Mouse (Mus musculus) brain, adult 2 months (tissue): ENCODE measurements at regions not wholly inside any gene's neighbourhood (a gene's known extent, or its start where the extent isn't known, plus 50 kb on each side); places are given as distances from the start of the nearest gene placed in this dataset.

Source experiments
- DNase-seq: peaks from one replicate; pipeline ENCODE4 v3.0.0; 2011; ENCODE audit warnings: low read depth, low spot score

DNA sequence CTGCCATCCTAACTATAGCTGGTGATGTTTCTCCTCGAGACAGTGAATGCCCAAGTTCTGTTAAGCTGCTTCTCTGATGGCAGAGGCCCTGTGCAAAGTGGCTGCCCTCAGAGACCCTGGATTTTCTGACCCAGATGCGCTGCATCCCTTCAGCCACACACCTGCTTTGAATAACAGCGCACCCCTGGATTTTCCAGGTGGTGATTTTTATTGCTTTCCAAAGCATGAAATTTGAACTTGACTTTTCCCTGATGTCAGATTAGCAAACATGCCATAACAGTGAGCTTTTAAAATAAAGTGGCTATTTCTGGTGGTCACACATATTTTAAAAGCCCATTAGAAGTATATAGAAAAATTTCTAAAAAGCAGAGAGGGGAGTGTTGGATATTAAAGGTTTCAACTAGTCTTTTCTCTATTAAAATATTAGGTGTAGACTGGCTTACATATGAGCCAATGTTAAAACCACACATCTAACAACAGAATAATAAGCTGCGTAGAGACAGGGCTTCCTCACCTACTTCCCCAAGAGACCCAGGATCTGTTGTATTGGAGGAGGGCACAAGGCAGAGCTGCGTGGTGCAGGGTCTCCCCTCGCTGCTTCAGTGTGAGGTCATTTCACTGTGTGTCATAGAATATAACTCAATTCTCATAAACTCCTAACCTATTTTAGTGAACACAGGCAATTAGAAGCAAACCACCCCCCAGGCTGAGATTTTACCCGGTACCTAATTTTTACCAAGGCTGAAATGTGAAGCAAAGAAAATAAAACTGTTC lies 280.3 kb downstream of the Ccdc91 start:
- DNase-seq = no peak

GRCm38 (mm10) chr6:147759485-147759884 lies 283.9 kb downstream of the Ccdc91 start:
- no peak for DNase-seq

DNA sequence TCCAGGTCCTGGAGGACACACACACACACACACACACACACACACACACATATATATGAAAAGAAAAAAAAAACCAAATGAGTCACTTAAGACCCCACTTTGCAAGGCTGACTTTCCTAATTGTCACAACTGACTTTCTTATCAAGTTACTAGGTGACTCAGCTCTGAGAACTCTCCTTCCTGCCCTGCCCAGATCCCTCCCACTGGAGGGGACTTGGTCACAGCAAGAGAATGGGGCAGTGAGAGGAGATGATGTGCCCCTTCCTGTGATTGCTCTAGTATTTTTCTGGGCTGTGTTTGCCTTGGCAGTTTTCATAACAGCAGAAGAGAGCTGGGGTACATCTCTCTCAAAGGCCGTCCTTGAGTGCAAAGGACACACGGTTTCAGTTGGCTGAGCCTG lies 284.5 kb downstream of the Ccdc91 start:
- no peak for DNase-seq

- no peak for DNase-seq
These were observed 281.8 kb upstream of the Far2 start for GRCm38 (mm10) chr6:147765241-147765640.

DNA sequence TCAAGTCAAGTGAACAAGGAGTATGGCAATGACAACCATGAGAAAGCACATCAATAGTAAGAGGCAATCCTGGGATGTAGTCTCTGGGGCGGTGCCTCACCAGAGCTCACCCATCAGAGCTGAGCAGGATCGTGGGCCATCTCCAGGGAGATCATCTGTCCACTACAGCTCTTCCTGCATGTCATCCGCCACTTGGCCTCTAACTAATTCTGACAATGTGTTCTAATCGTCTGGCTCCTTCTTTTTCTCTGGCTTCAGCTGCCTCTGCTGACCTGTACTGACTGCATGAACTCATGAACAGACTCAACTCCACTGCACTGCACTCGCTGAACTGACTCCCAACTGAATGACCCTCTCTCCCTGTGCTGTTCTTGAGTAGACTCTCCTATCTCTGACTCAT lies 277.9 kb upstream of the Far2 start:
- no peak for DNase-seq

DNA sequence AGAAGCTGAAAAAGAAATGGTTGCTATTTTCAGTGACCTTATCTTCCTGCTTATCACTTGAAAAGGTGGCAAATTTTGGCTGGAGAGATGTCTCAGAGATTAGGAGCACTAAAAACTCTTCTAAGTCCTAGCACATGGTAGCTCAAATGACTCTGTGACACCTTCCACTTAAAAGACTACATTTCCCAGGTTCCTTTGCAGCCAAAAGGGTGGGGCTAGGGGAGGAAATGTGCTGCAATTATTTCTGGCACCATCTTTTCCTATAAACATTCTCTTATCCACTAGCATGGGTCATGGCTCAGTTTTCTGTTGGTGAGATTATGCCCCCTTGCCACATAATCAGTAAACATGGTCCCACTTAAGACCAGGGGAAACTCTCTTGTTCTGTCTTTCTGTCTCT lies 277.0 kb upstream of the Far2 start:
- no peak for DNase-seq

- no peak for DNase-seq
These were observed 275.6 kb upstream of the Far2 start for GRCm38 (mm10) chr6:147771411-147771810.

GRCm38 (mm10) chr6:147773904-147774303 lies 273.2 kb upstream of the Far2 start:
- DNase-seq = no peak

- DNase-seq = no peak
These were observed 272.4 kb upstream of the Far2 start for GRCm38 (mm10) chr6:147774626-147775025.

DNA sequence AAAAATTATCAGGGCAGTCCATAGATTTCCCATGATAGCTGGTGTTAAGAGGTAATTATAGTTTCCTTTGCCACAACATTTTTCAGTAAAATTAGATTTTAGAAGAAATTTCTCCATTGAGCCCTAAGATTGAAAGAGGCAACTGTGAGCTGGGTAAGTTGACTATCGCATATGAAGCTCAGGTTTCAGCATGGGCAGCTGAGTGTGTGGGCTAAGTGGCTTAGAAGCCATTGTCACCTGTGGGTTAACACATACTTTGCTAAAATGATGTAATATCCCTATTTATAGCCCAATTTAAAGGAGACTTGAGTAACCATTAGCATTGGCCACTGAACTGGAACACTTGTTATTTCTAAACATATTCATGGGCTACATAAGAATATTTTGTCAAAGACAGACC lies 267.6 kb upstream of the Far2 start:
- no peak for DNase-seq

DNA sequence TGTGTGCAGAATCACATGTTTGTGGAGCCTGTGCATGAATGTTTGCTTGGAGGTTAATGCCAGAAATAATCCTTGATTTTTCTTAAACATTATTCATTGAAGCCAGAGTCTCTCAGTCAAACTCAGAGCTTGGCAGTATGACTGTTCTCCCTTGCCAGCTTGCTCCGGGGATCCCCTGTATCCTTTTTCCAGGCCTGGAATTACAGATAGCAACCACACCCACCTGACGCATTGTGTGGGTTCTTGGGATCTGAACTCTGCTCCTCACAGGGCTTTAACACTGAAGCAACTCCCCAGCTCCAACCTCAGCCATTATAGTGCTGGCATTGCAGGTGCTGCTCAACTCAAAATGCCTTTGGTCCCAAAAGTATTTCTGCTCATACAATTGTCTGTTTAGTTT lies 262.8 kb upstream of the Far2 start:
- DNase-seq = no peak

DNA sequence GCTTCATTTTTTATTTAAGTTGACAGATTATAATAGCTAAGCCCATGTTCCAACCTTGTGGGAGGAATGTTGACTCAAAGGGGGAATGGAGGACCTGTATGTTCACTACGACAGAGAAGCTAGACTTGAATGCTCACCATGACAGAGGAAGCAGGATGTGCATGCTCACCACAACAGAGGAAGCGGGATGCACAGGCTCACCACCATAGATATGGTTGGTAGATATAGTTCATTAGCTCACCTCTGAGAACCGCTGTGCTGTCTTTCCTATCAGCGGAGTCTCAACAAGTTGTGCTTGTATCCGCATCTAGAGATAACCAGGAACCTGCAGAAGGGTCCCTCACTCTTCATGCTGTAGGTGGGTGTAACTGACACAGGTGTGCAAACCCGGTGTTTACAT lies 262.2 kb upstream of the Far2 start:
- DNase-seq = no peak

GRCm38 (mm10) chr6:147788095-147788494 lies 259.0 kb upstream of the Far2 start:
- DNase-seq = no peak

DNA sequence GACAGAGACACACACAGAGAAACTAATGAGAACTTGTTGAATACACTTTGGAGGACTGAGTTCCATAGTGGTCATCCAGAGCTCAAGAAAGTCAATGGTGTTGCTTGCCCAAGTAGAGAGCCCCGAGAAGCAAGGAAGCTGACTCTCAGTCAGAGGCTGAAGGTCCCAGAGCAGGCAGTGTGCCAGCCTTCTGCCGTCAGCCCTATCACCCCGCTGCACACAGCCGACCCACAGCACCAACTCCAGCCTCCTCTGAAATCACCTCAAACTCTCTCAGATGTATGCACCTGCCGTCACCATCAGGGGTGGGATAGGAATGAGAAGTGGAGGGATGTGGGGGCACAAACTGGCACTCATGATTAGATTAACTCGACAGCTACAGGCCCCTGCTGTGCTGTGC lies 257.9 kb upstream of the Far2 start:
- DNase-seq = no peak

- no peak for DNase-seq
These were observed 253.2 kb upstream of the Far2 start for GRCm38 (mm10) chr6:147793811-147794210.

GRCm38 (mm10) chr6:147794351-147794750 lies 252.7 kb upstream of the Far2 start:
- DNase-seq = no peak

GRCm38 (mm10) chr6:147799009-147799727 lies 247.9 kb upstream of the Far2 start:
- DNase-seq = no peak

GRCm38 (mm10) chr6:147799861-147800260 lies 247.2 kb upstream of the Far2 start:
- no peak for DNase-seq

DNA sequence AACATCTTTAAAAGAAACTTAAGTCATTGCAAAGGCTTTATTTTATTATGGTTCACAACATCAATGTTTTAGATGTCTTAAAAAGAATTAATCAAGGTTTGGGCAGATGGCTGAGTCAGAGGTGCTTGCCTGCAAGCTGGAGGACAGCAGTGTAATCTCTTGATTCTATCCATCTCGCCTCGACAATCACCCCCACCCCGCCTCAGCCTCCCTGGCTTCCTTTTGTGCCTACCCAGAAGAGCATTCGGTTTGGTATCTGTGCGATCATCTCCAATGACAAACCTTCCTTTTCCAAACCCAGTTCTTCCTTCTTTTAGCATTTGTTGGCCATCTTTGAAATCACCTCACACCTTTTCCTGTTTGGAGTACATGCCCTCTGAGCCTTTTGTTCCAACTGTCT lies 246.2 kb upstream of the Far2 start:
- DNase-seq = no peak

DNA sequence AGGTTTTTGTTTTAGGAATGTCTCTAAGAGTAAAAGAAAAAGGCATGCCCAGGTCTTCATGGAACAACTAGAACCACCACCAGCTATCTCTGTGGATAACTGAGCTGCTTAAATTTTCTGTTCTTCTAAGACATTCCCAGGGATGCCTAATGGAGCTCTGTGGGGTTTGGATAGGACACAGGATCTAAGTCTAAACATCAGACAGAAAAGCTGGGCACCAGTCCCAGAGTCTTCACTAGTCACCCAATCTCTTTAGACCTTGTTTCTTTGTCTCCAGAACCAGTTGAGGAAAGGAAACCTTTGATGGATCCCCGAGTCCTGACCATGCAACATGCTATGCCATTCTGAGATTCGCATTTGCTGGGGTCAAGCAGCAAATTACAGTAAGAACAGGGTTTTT lies 243.2 kb upstream of the Far2 start:
- DNase-seq = no peak

DNA sequence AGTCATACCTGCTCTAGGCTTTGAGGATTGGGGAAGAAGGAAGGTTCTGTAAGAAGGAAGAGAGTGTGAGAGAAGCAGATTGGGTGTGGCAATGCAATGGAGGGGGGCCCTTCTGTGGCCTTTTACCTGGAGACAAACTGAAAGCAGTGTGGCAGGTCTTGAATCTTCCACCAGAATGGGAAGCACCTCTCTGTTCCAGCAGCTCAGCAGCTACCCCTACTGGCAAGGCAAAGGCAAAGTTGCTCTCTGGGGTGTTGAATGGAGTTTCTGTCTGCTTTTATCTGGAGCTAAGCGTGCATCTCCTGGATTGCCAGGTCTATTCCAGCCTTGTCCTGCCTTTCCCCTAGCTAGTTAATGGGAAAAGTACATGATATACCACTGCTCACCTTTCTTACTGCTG lies 236.3 kb upstream of the Far2 start:
- peak; percentile 82 for DNase-seq

DNA sequence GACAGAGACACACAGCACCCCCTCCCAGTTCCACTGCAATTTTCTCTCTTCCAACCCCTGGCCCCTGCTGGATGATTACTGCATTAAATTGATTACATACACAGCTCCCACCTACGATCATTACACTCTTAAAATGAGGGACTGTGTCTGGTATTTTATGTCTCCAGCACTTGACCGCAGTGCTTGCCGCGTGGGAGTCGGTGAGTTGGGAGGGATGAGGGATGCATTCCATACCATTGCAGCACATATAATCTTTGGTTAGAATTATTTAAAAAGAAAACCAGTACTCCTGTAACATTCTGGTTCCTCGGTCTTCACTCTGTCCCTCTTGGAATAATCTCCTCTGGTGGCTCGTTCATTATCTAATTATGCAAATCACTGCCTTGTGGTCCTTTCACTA lies 230.2 kb upstream of the Far2 start:
- DNase-seq = no peak

DNA sequence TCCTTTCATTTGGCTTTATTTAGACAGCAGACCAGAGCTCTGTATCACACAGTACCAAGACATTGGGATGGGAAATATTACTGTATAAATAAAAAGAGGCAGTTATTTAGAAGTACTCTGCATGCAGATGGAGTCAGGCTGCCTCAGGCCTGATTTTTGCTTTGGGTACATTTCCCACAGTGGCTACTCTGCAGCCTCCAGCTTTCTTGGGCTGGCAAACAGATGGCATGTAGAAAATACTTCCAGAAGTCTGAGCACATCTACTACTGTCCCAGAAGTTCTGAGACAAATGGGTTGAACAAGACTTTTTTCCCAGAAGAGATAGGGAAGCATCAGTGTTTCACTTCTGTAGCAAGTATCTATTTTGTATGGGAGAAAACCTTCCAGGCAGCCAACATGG lies 229.8 kb upstream of the Far2 start:
- peak; percentile 19 for DNase-seq
